Mouse (Mus musculus) bone marrow macrophage, adult 2 months (primary cell): ENCODE measurements at regions not wholly inside any gene's neighbourhood (a gene's known extent, or its start where the extent isn't known, plus 50 kb on each side); places are given as distances from the start of the nearest gene placed in this dataset.

Experiments used
- H3K27ac ChIP-seq: 2 replicates; pipeline ENCODE4 v1.5.1; 2012; ENCODE audit warnings: low read depth, low read length; ENCODE audit not compliant: insufficient read depth
- H3K4me1 ChIP-seq: 2 replicates; pipeline ENCODE4 v1.6.1; 2012; ENCODE audit warnings: low read length; ENCODE audit not compliant: control insufficient read depth, insufficient read depth
- H3K4me3 ChIP-seq: 2 replicates; pipeline ENCODE4 v1.5.1; 2012; ENCODE audit warnings: mild to moderate bottlenecking, low read length, moderate library complexity; ENCODE audit not compliant: insufficient read depth
- POLR2A ChIP-seq: IDR thresholded peaks from 2 replicates; pipeline ENCODE4 v1.6.1; 2012; ENCODE audit warnings: mild to moderate bottlenecking, low read depth, low read length, borderline replicate concordance

GRCm38 (mm10) chr17:63812586-63812985, 50.3 kb upstream of the Fer start:
- H3K4me3 ChIP-seq: no peak overlapping the region
- TF ChIP-seq POLR2A: no peak
- peaks cover 4% of the 10 kb centered on the region; the same call in 1 of the 2 replicates for H3K4me1 ChIP-seq
- H3K27ac ChIP-seq: no peak overlapping the region
